Mouse (Mus musculus) monocyte, adult 5-6 weeks (primary cell): ENCODE data around the gene Metrnl. TPM values are rescaled to one million over a fixed set of nuclear protein-coding genes. Genes with fewer than 3 reads are reported as not detected.
A peak's percentile ranks its signal among the peaks of the same experiment; 100 is the strongest.
"Not testable (repeated sequence)": the region's sequence is repeated elsewhere in the genome, so short reads cannot be mapped to it uniquely, and the experiment has no call there.

ENCODE experiments used
- ATAC-seq: fragments of 153-309, 156-312 bp; replicated peaks from 2 replicates; pipeline ENCODE4 v1.8.0; 2017; ENCODE audit warnings: mild to moderate bottlenecking; ENCODE audit not compliant: low TSS enrichment, insufficient number of reproducible peaks, severe bottlenecking, poor library complexity, low FRiP score
- total RNA-seq: library from RNA; stranded (forward); fragments of 200-1000, 200-491, 200-594 nt; gene quantifications from 3 replicates; pipeline ENCODE4 v1.2.3, GENCODE M21; 2017

Gene Metrnl
- 262 to 469 TPM (median 399 TPM) in 3 replicates for total RNA-seq

- ATAC-seq = no peak
These were observed at the start of gene Metrnl for GRCm38 (mm10) chr11:121701244-121701643. TSS of gene Metrnl (plus strand) at chr11:121701544.

GRCm38 (mm10) chr11:121651556-121651955 lies 49.8 kb upstream of the Metrnl start:
- ATAC-seq = no peak

- ATAC-seq = no peak
These were observed 49.4 kb upstream of the Metrnl start for GRCm38 (mm10) chr11:121651983-121652382.

- ATAC-seq = peak; percentile 55
These were observed 48.6 kb upstream of the Metrnl start for GRCm38 (mm10) chr11:121652547-121653305.

GRCm38 (mm10) chr11:121653631-121654030 lies 47.7 kb upstream of the Metrnl start:
- no peak for ATAC-seq

GRCm38 (mm10) chr11:121654406-121654945 lies 46.9 kb upstream of the Metrnl start:
- ATAC-seq = no peak

- ATAC-seq = no peak
These were observed 46.1 kb upstream of the Metrnl start for GRCm38 (mm10) chr11:121655166-121655806.

GRCm38 (mm10) chr11:121655807-121656511 lies 45.4 kb upstream of the Metrnl start:
- no peak for ATAC-seq

- ATAC-seq = no peak
These were observed 43.2 kb upstream of the Metrnl start for GRCm38 (mm10) chr11:121658151-121658550.

GRCm38 (mm10) chr11:121660604-121661003 lies 40.7 kb upstream of the Metrnl start:
- ATAC-seq = not testable (repeated sequence)

GRCm38 (mm10) chr11:121661116-121661515 lies 40.2 kb upstream of the Metrnl start:
- no peak for ATAC-seq

- ATAC-seq = no peak
These were observed 33.8 kb upstream of the Metrnl start for GRCm38 (mm10) chr11:121667541-121667940.

GRCm38 (mm10) chr11:121668776-121669175 lies 32.6 kb upstream of the Metrnl start:
- ATAC-seq = no peak

- ATAC-seq = no peak
These were observed 30.4 kb upstream of the Metrnl start for GRCm38 (mm10) chr11:121670926-121671325.

- ATAC-seq = no peak
These were observed 28.9 kb upstream of the Metrnl start for GRCm38 (mm10) chr11:121672312-121672989.

- peak; percentile 99 for ATAC-seq
These were observed 28.3 kb upstream of the Metrnl start, which contains the start of gene B3gntl1 for GRCm38 (mm10) chr11:121672990-121673572. TSS of gene B3gntl1 (minus strand) at chr11:121673153.

- no peak for ATAC-seq
These were observed 27.7 kb upstream of the Metrnl start for GRCm38 (mm10) chr11:121673629-121674028.

GRCm38 (mm10) chr11:121676836-121677235 lies 24.5 kb upstream of the Metrnl start:
- no peak for ATAC-seq
